Mouse (Mus musculus) heart, adult 2 months (tissue): ENCODE data around the gene Ubtd2.

Experiments
- CTCF ChIP-seq: fragments of 200-600 bp; IDR thresholded peaks from 2 replicates; pipeline ENCODE4 v1.8.1; 2022; ENCODE audit warnings: antibody characterized with exemption, mild to moderate bottlenecking, moderate library complexity
- POLR2A ChIP-seq: fragments of 200-500 bp; IDR thresholded peaks from 2 replicates; pipeline ENCODE4 v1.6.1; 2011; ENCODE audit warnings: mild to moderate bottlenecking, low read depth, low read length, control low read depth; ENCODE audit not compliant: insufficient read depth

DNA sequence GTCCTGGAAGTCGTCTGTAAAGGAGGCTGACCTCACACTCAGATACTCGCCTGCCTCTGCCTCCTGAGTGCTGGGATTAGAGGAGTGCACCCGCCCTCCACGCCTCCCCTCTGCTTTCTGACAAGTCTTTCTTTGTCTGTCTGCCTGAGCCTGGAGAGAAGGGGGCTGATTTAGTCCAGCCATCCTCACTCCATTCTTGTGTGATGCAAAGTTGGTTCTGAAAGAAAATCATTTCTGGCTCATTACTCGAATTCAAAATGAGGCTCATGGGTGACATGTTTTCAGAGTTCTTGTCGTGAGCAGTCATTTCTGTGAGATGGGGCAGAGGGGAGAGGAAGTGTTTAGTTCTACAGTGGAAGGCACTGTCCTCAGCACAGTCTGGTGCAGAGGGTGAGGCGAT lies 81.8 kb downstream of the Ubtd2 start:
- TF ChIP-seq POLR2A: no peak
- TF ChIP-seq CTCF: no peak
